Mouse (Mus musculus) cerebellum, adult 11-12 months (tissue): ENCODE results near the gene Actc1.

ENCODE experiments used
- DNase-seq: peaks from one replicate; pipeline ENCODE4 v3.0.0; 2022

Actc1 gene

GRCm38 (mm10) chr2:114052696-114053598 is at the start of gene Actc1:
TSS of gene Actc1 (minus strand) at chr2:114053548.
- no peak for DNase-seq

GRCm38 (mm10) chr2:114102471-114102870 is 49.1 kb upstream of the Actc1 start:
- DNase-seq: no peak

GRCm38 (mm10) chr2:114100834-114101233 is 47.5 kb upstream of the Actc1 start:
- DNase-seq: no peak

GRCm38 (mm10) chr2:114099816-114100215 is 46.5 kb upstream of the Actc1 start:
- no peak for DNase-seq

GRCm38 (mm10) chr2:114099109-114099508 is 45.8 kb upstream of the Actc1 start:
- no peak for DNase-seq

GRCm38 (mm10) chr2:114097627-114098026 is 44.3 kb upstream of the Actc1 start:
- no peak for DNase-seq

GRCm38 (mm10) chr2:114096570-114096969 is 43.2 kb upstream of the Actc1 start:
- no peak for DNase-seq

- DNase-seq: no peak
Measured at GRCm38 (mm10) chr2:114095348-114095747, 42.0 kb upstream of the Actc1 start.

- DNase-seq: no peak
Measured at GRCm38 (mm10) chr2:114094696-114095095, 41.3 kb upstream of the Actc1 start.

- DNase-seq: no peak
Measured at GRCm38 (mm10) chr2:114093577-114093976, 40.2 kb upstream of the Actc1 start.

GRCm38 (mm10) chr2:114089862-114090261 is 36.5 kb upstream of the Actc1 start:
- peak; percentile 8 for DNase-seq

GRCm38 (mm10) chr2:114087271-114087670 is 33.9 kb upstream of the Actc1 start:
- no peak for DNase-seq

GRCm38 (mm10) chr2:114071876-114072275 is 18.5 kb upstream of the Actc1 start:
- no peak for DNase-seq

GRCm38 (mm10) chr2:114066226-114066625 is 12.9 kb upstream of the Actc1 start:
- no peak for DNase-seq

GRCm38 (mm10) chr2:114064004-114064403 is 10.7 kb upstream of the Actc1 start:
- DNase-seq: no peak

GRCm38 (mm10) chr2:114060071-114060591 is 6.8 kb upstream of the Actc1 start:
- no peak for DNase-seq

GRCm38 (mm10) chr2:114059608-114060007 is 6.3 kb upstream of the Actc1 start:
- no peak for DNase-seq

GRCm38 (mm10) chr2:114058226-114058796 is 5.0 kb upstream of the Actc1 start:
- DNase-seq: no peak

- DNase-seq: peak; percentile 76
Measured at GRCm38 (mm10) chr2:114057303-114057853, 4.0 kb upstream of the Actc1 start.

- DNase-seq: no peak
Measured at GRCm38 (mm10) chr2:114054129-114054528, 781 bp upstream of the Actc1 start.

- no peak for DNase-seq
Measured at GRCm38 (mm10) chr2:114051871-114052241, 1.5 kb downstream of the Actc1 start.

- DNase-seq: no peak
Measured at GRCm38 (mm10) chr2:114051111-114051870, 2.1 kb downstream of the Actc1 start.

- DNase-seq: no peak
Measured at GRCm38 (mm10) chr2:114050150-114050549, 3.2 kb downstream of the Actc1 start.
